Mouse (Mus musculus) thymus, postnatal 0 days (tissue): ENCODE measurements around the gene Olfr800. TPM values are rescaled to one million over a fixed set of nuclear protein-coding genes. Genes with fewer than 3 reads are reported as not detected.

Experiments used
- DNase-seq: peaks from one replicate; pipeline ENCODE4 v3.0.0-alpha.2; 2015; ENCODE audit warnings: low spot score
- polyA plus RNA-seq: library from polyadenylated mRNA; unstranded; fragments of >200 nt; fragmentation: Nextera tagmentation; extraction: Ambion mirVana; gene quantifications from 2 replicates; pipeline ENCODE4 v1.2.1, GENCODE M21; 2015

Gene Olfr800
- polyA plus RNA-seq: not detected in 2 replicates

- DNase-seq: no peak
Observed at GRCm38 (mm10) chr10:129657394-129657793, at the start of gene Olfr800. Gene Olfr800 (plus strand): TSS chr10:129657694.

- no peak for DNase-seq
Observed at GRCm38 (mm10) chr10:129612470-129612869, 45.0 kb upstream of the Olfr800 start, which contains the start of gene Olfr796. Gene Olfr796 (minus strand): TSS chr10:129612570.

DNA sequence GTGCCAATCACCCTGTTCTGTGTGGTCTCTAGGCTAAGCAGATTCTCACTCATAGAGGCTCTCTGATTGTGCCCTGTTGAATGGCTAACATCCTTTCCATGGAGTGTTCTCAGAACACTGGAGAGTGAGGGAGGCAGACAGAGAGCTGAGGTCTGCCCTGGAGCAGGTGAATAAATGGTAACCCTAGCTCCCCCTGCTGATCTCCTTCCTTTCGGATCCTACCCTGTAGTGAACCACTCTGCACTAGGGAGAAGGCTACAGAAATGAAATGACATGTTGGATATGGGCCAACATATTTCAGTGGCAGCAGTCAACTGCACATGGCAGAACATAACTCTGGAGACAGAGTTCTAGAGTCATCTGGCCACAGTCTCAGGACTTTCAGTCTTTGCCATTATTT, 35.8 kb upstream of the Olfr800 start:
- no peak for DNase-seq

GRCm38 (mm10) chr10:129623251-129623650, 34.2 kb upstream of the Olfr800 start:
- no peak for DNase-seq

GRCm38 (mm10) chr10:129627834-129628233, 29.7 kb upstream of the Olfr800 start, which contains the start of gene Olfr798:
Gene Olfr798 (minus strand): TSS chr10:129627934.
- DNase-seq: no peak

DNA sequence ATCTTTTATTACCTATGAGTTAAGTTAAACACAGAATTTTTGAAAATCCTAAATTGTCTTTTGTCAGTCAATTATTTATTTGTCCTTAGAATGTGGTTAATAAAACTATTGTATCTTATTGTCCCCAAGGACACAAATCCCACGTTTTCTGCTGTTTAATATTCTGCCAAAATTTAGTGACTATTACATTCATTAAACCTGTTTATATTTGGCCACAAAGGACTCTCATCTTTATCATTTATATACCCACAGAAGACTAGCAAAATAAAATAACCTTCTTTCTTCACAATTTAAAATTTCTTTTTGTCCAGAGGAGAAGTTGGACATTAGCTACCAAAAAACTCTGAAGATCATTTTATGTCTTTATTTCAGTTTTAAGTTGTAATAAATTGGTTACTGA, 20.3 kb upstream of the Olfr800 start, which contains the start of gene Olfr799:
TSS of gene Olfr799 (plus strand) at position 301 of the 400 bp plus-strand sequence.
- no peak for DNase-seq

GRCm38 (mm10) chr10:129651763-129652162, 5.7 kb upstream of the Olfr800 start:
- DNase-seq: no peak

GRCm38 (mm10) chr10:129673765-129674164, 16.3 kb downstream of the Olfr800 start, which contains the start of gene Olfr801:
Gene Olfr801 (minus strand): TSS chr10:129673865.
- no peak for DNase-seq

DNA sequence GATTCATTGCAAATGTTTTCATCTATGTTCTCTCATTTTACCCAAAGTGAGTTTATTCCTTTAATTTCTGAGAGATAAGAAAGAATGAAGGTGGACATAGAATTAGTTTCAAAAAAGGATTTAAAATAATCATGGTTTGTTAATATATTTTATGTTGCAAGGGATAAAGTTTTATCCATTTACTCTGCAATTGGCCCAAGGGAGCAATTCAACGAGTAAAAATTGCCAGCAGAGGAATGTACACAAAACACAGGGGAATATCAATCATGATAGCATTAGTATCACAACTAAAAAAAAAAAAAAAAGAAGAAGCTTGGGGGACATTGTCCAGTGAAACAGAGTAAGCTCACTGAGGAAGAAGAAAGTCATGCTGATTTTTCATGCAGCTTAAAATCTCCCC, 30.6 kb downstream of the Olfr800 start, which contains the start of gene Olfr802:
TSS of gene Olfr802 (minus strand) at position 101 of the 400 bp plus-strand sequence.
- no peak for DNase-seq

GRCm38 (mm10) chr10:129694186-129694585, 36.7 kb downstream of the Olfr800 start, which contains the start of gene Olfr803:
Gene Olfr803 (minus strand): TSS chr10:129694286.
- no peak for DNase-seq

- DNase-seq: no peak
Observed at GRCm38 (mm10) chr10:129702910-129703309, 45.4 kb downstream of the Olfr800 start, which contains the start of gene Olfr804. Gene Olfr804 (plus strand): TSS chr10:129703210.

Other genes starting within 250 kb of the Olfr800 start
- gene Olfr786, start 230.4 kb upstream of the Olfr800 start, polyA plus RNA-seq: not detected in 2 replicates
- not detected in 2 replicates for gene Olfr787, start 195.8 kb upstream of the Olfr800 start, polyA plus RNA-seq
- gene Olfr788, start 186.7 kb upstream of the Olfr800 start, polyA plus RNA-seq: not detected in 2 replicates
- not detected in 2 replicates for gene Olfr789, start 172.9 kb upstream of the Olfr800 start, polyA plus RNA-seq
- gene Olfr790, start 159.2 kb upstream of the Olfr800 start, polyA plus RNA-seq: not detected in 2 replicates
- gene Olfr791, start 135.9 kb upstream of the Olfr800 start, polyA plus RNA-seq: not detected in 2 replicates
- not detected in 2 replicates for gene Olfr792, start 118.5 kb upstream of the Olfr800 start, polyA plus RNA-seq
- not detected in 2 replicates for gene Olfr794, start 90.0 kb upstream of the Olfr800 start, polyA plus RNA-seq
- not detected in 2 replicates for gene Olfr796, start 45.1 kb upstream of the Olfr800 start, polyA plus RNA-seq
- not detected in 2 replicates for gene Olfr798, start 29.8 kb upstream of the Olfr800 start, polyA plus RNA-seq
- gene Olfr799, start 20.2 kb upstream of the Olfr800 start, polyA plus RNA-seq: not detected in 2 replicates
- gene Olfr801, start 16.2 kb downstream of the Olfr800 start, polyA plus RNA-seq: not detected in 2 replicates
- 0.05 and 0.09 TPM in 2 replicates for gene Olfr802, start 30.5 kb downstream of the Olfr800 start, polyA plus RNA-seq
- not detected in 2 replicates for gene Olfr803, start 36.6 kb downstream of the Olfr800 start, polyA plus RNA-seq
- not detected in 2 replicates for gene Olfr804, start 45.5 kb downstream of the Olfr800 start, polyA plus RNA-seq
- gene Olfr805, start 71.7 kb downstream of the Olfr800 start, polyA plus RNA-seq: not detected in 2 replicates
- gene Olfr806, start 84.2 kb downstream of the Olfr800 start, polyA plus RNA-seq: not detected in 2 replicates
- not detected in 2 replicates for gene Olfr807, start 100.1 kb downstream of the Olfr800 start, polyA plus RNA-seq
- gene Olfr808, start 107.8 kb downstream of the Olfr800 start, polyA plus RNA-seq: not detected in 2 replicates
- not detected in 2 replicates for gene Olfr809, start 116.9 kb downstream of the Olfr800 start, polyA plus RNA-seq
- gene Olfr810, start 137.2 kb downstream of the Olfr800 start, polyA plus RNA-seq: not detected in 2 replicates
- gene Olfr811, start 146.7 kb downstream of the Olfr800 start, polyA plus RNA-seq: not detected in 2 replicates
- gene Olfr812, start 188.4 kb downstream of the Olfr800 start, polyA plus RNA-seq: not detected in 2 replicates
- not detected in 2 replicates for gene Olfr813, start 197.7 kb downstream of the Olfr800 start, polyA plus RNA-seq
- not detected in 2 replicates for gene Olfr814, start 222.2 kb downstream of the Olfr800 start, polyA plus RNA-seq
- gene Olfr815, start 248.2 kb downstream of the Olfr800 start, polyA plus RNA-seq: not detected in 2 replicates